Mouse (Mus musculus) CD4-positive naive resting alpha-beta T cell, adult 76 days (primary cell): Measurements from ENCODE around the gene Ndufv2. TPM values are rescaled to one million over a fixed set of nuclear protein-coding genes. Genes with fewer than 3 reads are reported as not detected.

ENCODE experiments used
- total RNA-seq: library from RNA; stranded (reverse); gene quantifications from one replicate; pipeline ENCODE4 v1.2.4, GENCODE M21; 2023

Ndufv2 gene
- 48.9 TPM for total RNA-seq

GRCm38 (mm10) chr17:66101380-66102330, at the start of gene Ndufv2:
Gene Ndufv2, minus strand, starts transcription at chr17:66101559.

GRCm38 (mm10) chr17:66123066-66123815, 21.9 kb upstream of the Ndufv2 start, which contains the start of gene Ddx11:
Gene Ddx11, plus strand, starts transcription at chr17:66123520.

GRCm38 (mm10) chr17:66111402-66111959, 10.1 kb upstream of the Ndufv2 start, which contains the start of gene Washc1:
Gene Washc1, plus strand, starts transcription at chr17:66111545.

GRCm38 (mm10) chr17:66076934-66077333, 24.4 kb downstream of the Ndufv2 start, which contains the start of gene Ankrd12:
Gene Ankrd12, minus strand, starts transcription at chr17:66077089.

Other genes starting within 250 kb of the Ndufv2 start
- 29.7 TPM for gene Ralbp1, start 215.8 kb downstream of the Ndufv2 start, total RNA-seq
- gene Twsg1, start 150.3 kb downstream of the Ndufv2 start, total RNA-seq = 20.5 TPM
- 82.7 TPM for gene Ankrd12, start 24.5 kb downstream of the Ndufv2 start, total RNA-seq
- gene Washc1, start 10.0 kb upstream of the Ndufv2 start, total RNA-seq = 49.8 TPM
- 25.7 TPM for gene Ddx11, start 22.0 kb upstream of the Ndufv2 start, total RNA-seq